Mouse (Mus musculus): ENCODE measurements at regions not wholly inside any gene's neighbourhood (a gene's known extent, or its start where the extent isn't known, plus 50 kb on each side); places are given as distances from the start of the nearest gene placed in this dataset.

GRCm38 (mm10) chr4:27845521-27845920 lies 967.4 kb upstream of the Epha7 start:
- Histone ChIP-seq H3K27me3 (no peaks in the 10 kb centered on the region), H3K27ac (no peak overlapping the region), H3K9ac (no peak overlapping the region), H3K4me2 (no peak overlapping the region), H3K9me3 (replicated peaks) (no peaks in the 10 kb centered on the region), H3K4me3 (replicated peaks) (no peak overlapping the region), H3K36me3 (no peaks in the 10 kb centered on the region), H3K4me1 (no peaks in the 10 kb centered on the region)
- 82% methylated on average over 5 of the region's 5 CpGs for WGBS
- no peak for ATAC-seq (replicated peaks; ENCODE audit: low FRiP score)

DNA sequence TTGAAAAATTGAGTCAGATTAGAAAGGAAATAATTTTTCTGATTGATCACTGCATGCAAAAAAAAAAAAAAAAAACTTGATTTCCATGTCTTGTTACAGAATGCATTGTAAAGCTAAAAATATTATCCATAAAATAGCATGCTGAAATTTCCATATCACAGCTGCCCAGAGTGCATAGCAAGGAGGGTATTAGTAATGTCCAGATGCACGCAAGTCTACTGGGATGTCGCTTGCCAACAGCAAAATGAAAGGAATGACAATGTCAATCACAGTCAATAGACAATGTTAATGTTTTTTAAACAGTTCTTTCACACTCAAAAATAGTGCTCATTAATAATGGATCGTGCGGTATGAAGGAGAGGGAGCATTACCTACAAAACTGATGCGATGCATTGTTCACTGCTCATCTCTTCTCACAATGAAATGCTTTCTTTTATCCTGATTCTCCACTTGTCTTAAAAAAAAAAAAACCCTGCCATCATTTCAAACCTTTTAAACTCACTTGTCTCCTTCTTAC lies 966.8 kb upstream of the Epha7 start:
- no peak overlapping the region for H3K4me3 ChIP-seq (replicated peaks)
- no peaks in the 10 kb centered on the region for H3K4me1 ChIP-seq
- no peak overlapping the region for H3K4me2 ChIP-seq
- H3K36me3 ChIP-seq: no peaks in the 10 kb centered on the region
- H3K27me3 ChIP-seq: no peaks in the 10 kb centered on the region
- H3K9me3 ChIP-seq (replicated peaks): no peaks in the 10 kb centered on the region
- no peak for ATAC-seq (replicated peaks; ENCODE audit: low FRiP score)
- 96% methylated on average over 5 of the region's 5 CpGs for WGBS
- no peak overlapping the region for H3K27ac ChIP-seq
- no peak overlapping the region for H3K9ac ChIP-seq

- H3K27me3 ChIP-seq: no peaks in the 10 kb centered on the region
- H3K9me3 ChIP-seq (replicated peaks): no peaks in the 10 kb centered on the region
- 82% methylated on average over 2 of the region's 2 CpGs for WGBS
- no peaks in the 10 kb centered on the region for H3K4me1 ChIP-seq
- no peak for ATAC-seq (replicated peaks; ENCODE audit: low FRiP score)
- H3K27ac ChIP-seq: no peak overlapping the region
- H3K4me2 ChIP-seq: no peak overlapping the region
- no peak overlapping the region for H3K4me3 ChIP-seq (replicated peaks)
- H3K36me3 ChIP-seq: no peaks in the 10 kb centered on the region
- H3K9ac ChIP-seq: no peak overlapping the region
Observed at GRCm38 (mm10) chr4:27856086-27856485, 956.8 kb upstream of the Epha7 start.

DNA sequence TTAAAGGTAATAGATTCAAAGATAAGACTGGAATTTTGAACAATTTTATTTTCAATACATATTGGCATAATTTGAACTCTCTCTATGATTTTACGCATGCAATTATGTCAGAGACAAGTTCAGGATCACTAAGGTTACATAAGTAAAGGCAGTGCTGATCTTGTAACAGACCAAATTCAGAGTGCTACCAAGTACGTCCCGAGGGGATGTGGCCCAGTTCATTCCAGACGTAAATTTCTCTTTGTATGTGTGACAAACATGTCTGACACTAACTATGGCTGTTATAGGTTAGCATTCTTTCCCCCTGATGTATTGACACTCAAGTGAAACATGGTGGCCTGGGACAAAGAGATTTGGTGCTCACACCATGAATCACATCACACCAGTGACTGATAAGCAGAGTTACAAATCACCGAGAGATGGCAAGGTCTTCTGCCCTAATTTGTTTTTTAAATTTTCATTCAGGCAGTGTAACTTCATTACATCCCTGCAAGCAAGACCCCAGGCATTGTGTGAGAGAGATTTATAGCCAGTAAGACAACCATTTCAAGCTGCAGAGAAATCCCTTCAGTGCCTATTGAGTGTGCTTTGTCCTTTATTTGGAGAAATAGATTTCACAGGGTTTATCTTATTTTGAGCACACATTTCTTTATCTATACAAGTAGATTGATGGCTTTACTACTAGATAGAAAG lies 925.5 kb upstream of the Epha7 start:
- no peaks in the 10 kb centered on the region for H3K36me3 ChIP-seq
- no peak overlapping the region for H3K9ac ChIP-seq
- no peak overlapping the region for H3K4me2 ChIP-seq
- H3K4me1 ChIP-seq: no peaks in the 10 kb centered on the region
- WGBS: 68% methylated on average over 5 of the region's 5 CpGs
- no peaks in the 10 kb centered on the region for H3K9me3 ChIP-seq (replicated peaks)
- no peak for ATAC-seq (replicated peaks; ENCODE audit: low FRiP score)
- no peak overlapping the region for H3K27ac ChIP-seq
- H3K4me3 ChIP-seq (replicated peaks): no peak overlapping the region
- H3K27me3 ChIP-seq: no peaks in the 10 kb centered on the region

- Histone ChIP-seq H3K9ac (no peak overlapping the region), H3K4me3 (replicated peaks) (no peak overlapping the region), H3K9me3 (replicated peaks) (no peaks in the 10 kb centered on the region), H3K4me2 (no peak overlapping the region), H3K36me3 (no peaks in the 10 kb centered on the region), H3K27me3 (no peaks in the 10 kb centered on the region), H3K4me1 (no peaks in the 10 kb centered on the region), H3K27ac (no peak overlapping the region)
- ATAC-seq (replicated peaks; ENCODE audit: low FRiP score): no peak
- WGBS: 84% methylated on average over 2 of the region's 2 CpGs
Observed at GRCm38 (mm10) chr4:27896396-27896795, 916.5 kb upstream of the Epha7 start.

DNA sequence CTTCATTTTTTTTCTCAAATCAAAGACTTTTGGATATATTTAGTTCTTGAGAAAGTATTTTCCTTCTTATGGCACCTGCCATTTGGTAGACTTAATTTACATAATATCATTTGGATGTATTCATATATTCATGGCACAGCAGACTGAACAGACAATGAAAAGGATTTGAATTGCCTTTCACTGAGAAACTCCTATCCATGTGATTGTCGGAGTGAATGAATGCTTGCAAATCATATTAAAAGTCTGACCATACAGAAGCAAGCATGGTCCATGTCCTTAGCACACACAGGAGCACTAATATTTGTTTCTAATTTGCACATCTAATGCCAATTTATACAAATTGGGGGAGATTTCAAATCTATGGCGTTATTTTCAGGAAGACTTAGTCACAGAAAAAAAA lies 867.6 kb upstream of the Epha7 start:
- no peak overlapping the region for H3K4me2 ChIP-seq
- no peak overlapping the region for H3K9ac ChIP-seq
- H3K27me3 ChIP-seq: no peaks in the 10 kb centered on the region
- no peak overlapping the region for H3K27ac ChIP-seq
- no peaks in the 10 kb centered on the region for H3K4me1 ChIP-seq
- 87% methylated on average over 2 of the region's 2 CpGs for WGBS
- no peaks in the 10 kb centered on the region for H3K36me3 ChIP-seq
- no peaks in the 10 kb centered on the region for H3K9me3 ChIP-seq (replicated peaks)
- no peak overlapping the region for H3K4me3 ChIP-seq (replicated peaks)
- ATAC-seq (replicated peaks; ENCODE audit: low FRiP score): no peak

GRCm38 (mm10) chr4:27945768-27946167 lies 867.2 kb upstream of the Epha7 start:
- H3K27me3 ChIP-seq: no peaks in the 10 kb centered on the region
- H3K4me3 ChIP-seq (replicated peaks): no peak overlapping the region
- no peak for ATAC-seq (replicated peaks; ENCODE audit: low FRiP score)
- no peaks in the 10 kb centered on the region for H3K36me3 ChIP-seq
- H3K9me3 ChIP-seq (replicated peaks): no peaks in the 10 kb centered on the region
- no peak overlapping the region for H3K27ac ChIP-seq
- no peaks in the 10 kb centered on the region for H3K4me1 ChIP-seq
- no peak overlapping the region for H3K9ac ChIP-seq
- WGBS: 82% methylated on average over 1 of the region's 1 CpGs
- H3K4me2 ChIP-seq: no peak overlapping the region

GRCm38 (mm10) chr4:27949970-27950717 lies 862.8 kb upstream of the Epha7 start:
- no peak overlapping the region for H3K4me2 ChIP-seq
- no peaks in the 10 kb centered on the region for H3K4me1 ChIP-seq
- 84% methylated on average over 8 of the region's 8 CpGs for WGBS
- no peaks in the 10 kb centered on the region for H3K27me3 ChIP-seq
- no peaks in the 10 kb centered on the region for H3K36me3 ChIP-seq
- ATAC-seq (replicated peaks; ENCODE audit: low FRiP score): no peak
- H3K9me3 ChIP-seq (replicated peaks): no peaks in the 10 kb centered on the region
- no peak overlapping the region for H3K4me3 ChIP-seq (replicated peaks)
- no peak overlapping the region for H3K27ac ChIP-seq
- H3K9ac ChIP-seq: no peak overlapping the region

GRCm38 (mm10) chr4:27965046-27965681 lies 847.8 kb upstream of the Epha7 start:
- no peaks in the 10 kb centered on the region for H3K36me3 ChIP-seq
- no peak overlapping the region for H3K9ac ChIP-seq
- no peak overlapping the region for H3K27ac ChIP-seq
- H3K4me3 ChIP-seq (replicated peaks): no peak overlapping the region
- H3K4me2 ChIP-seq: no peak overlapping the region
- ATAC-seq (replicated peaks; ENCODE audit: low FRiP score): 0 out of 2 replicates have a peak, but pooled peaks have one; percentile 58
- no peaks in the 10 kb centered on the region for H3K4me1 ChIP-seq
- H3K9me3 ChIP-seq (replicated peaks): no peaks in the 10 kb centered on the region
- 45% methylated on average over 7 of the region's 7 CpGs for WGBS
- H3K27me3 ChIP-seq: no peaks in the 10 kb centered on the region

DNA sequence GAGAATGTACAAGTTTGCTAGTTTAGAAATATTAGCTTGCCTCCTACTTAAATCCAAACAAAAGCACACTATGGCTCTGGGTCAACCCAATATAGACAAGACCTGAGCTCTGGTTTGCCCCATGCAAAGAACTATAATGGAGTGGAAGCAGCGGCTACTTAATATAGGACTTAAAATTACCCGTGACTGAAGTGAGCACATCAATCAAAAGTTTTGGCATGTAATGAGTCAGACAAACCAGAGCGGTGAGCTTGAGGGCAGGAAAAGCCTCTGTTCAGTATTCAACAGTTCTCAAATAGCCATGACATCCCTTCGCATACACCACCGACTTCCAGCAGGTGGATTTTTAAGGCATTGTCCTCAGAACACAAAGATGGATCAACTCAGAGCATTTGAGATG lies 842.4 kb upstream of the Epha7 start:
- no peak overlapping the region for H3K4me3 ChIP-seq (replicated peaks)
- H3K4me1 ChIP-seq: no peaks in the 10 kb centered on the region
- 63% methylated on average over 5 of the region's 5 CpGs for WGBS
- no peaks in the 10 kb centered on the region for H3K9me3 ChIP-seq (replicated peaks)
- no peaks in the 10 kb centered on the region for H3K36me3 ChIP-seq
- no peak for ATAC-seq (replicated peaks; ENCODE audit: low FRiP score)
- H3K27ac ChIP-seq: no peak overlapping the region
- H3K4me2 ChIP-seq: no peak overlapping the region
- H3K9ac ChIP-seq: no peak overlapping the region
- no peaks in the 10 kb centered on the region for H3K27me3 ChIP-seq

DNA sequence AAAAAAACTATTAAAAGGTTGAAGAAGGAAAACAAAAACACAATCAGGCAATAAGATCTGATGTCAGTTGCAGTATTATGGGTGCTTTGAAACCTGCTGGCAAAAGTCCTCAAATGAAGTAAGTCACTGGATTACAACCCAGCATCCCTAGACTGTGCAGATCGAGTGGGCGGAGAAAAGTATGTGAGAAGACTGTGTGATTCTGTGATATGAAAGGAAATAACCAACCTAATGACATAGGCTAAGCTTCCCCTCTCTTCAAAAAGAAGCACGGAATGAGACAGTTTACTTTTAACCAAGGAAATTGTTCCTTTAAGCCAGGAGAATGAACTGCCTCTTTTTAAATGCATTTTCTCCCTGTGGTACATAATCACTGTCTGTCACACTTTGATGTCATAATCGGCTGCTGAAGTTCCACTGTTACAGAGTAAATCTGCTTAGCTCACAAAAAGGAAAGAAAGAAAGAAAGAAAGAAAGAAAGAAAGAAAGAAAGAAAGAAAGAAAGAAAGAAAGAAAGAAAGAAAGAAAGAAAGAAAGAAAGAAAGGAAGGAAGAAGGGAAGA lies 833.6 kb upstream of the Epha7 start:
- no peaks in the 10 kb centered on the region for H3K36me3 ChIP-seq
- H3K27ac ChIP-seq: no peak overlapping the region
- no peak overlapping the region for H3K9ac ChIP-seq
- WGBS: 77% methylated on average over 4 of the region's 4 CpGs
- no peak overlapping the region for H3K4me2 ChIP-seq
- no peak overlapping the region for H3K4me3 ChIP-seq (replicated peaks)
- no peak for ATAC-seq (replicated peaks; ENCODE audit: low FRiP score)
- H3K27me3 ChIP-seq: no peaks in the 10 kb centered on the region
- no peaks in the 10 kb centered on the region for H3K4me1 ChIP-seq
- H3K9me3 ChIP-seq (replicated peaks): no peaks in the 10 kb centered on the region

DNA sequence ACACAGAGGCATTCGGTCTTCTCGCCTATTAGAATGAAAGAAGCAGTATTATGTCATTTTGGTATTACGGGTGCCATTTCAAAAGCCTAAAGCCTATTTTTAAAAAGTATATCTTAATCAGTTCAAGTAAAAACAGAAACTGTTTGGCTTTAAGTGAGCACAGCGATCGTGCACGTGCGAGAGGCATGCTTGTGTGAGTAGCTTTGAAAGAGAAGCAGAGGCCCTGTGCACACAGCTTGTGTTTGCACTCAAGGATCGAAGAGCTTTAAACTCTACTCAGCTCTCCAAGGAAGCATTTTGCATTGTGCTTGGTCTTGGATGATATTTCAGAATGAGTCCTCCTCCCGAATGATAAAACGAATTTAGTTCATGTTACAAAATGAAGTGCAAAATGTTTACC lies 833.1 kb upstream of the Epha7 start:
- 89% methylated on average over 10 of the region's 10 CpGs for WGBS
- Histone ChIP-seq H3K27ac (no peak overlapping the region), H3K4me1 (no peaks in the 10 kb centered on the region), H3K4me2 (no peak overlapping the region), H3K9me3 (replicated peaks) (no peaks in the 10 kb centered on the region), H3K36me3 (no peaks in the 10 kb centered on the region), H3K27me3 (no peaks in the 10 kb centered on the region), H3K9ac (no peak overlapping the region), H3K4me3 (replicated peaks) (no peak overlapping the region)
- no peak for ATAC-seq (replicated peaks; ENCODE audit: low FRiP score)

Measured in kidney, embryonic 15.5 days (tissue).